Mouse (Mus musculus) bone marrow, adult 2 months (tissue): ENCODE measurements around the gene Vezf1. TPM values are rescaled to one million over a fixed set of nuclear protein-coding genes. Genes with fewer than 3 reads are reported as not detected.
"Not testable (repeated sequence)": the region's sequence is repeated elsewhere in the genome, so short reads cannot be mapped to it uniquely, and the experiment has no call there.

ENCODE experiments used
- H3K27ac ChIP-seq: fragments of 200-500 bp; 2 replicates; pipeline ENCODE4 v1.5.1; 2012; ENCODE audit warnings: low read depth, mild to moderate bottlenecking, control low read depth, inconsistent platforms, low read length; ENCODE audit not compliant: control insufficient read depth, poor library complexity, insufficient read depth
- H3K4me1 ChIP-seq: fragments of 200-500 bp; 2 replicates; pipeline ENCODE4 v1.6.1; 2011; ENCODE audit warnings: low read length; ENCODE audit not compliant: control insufficient read depth, insufficient read depth
- H3K4me3 ChIP-seq: fragments of 200-500 bp; replicated peaks from 2 replicates; pipeline ENCODE3; 2011; ENCODE audit warnings: mild to moderate bottlenecking, low read depth, low read length, control low read depth; ENCODE audit not compliant: control insufficient read depth
- CTCF ChIP-seq: fragments of 200-500 bp; IDR thresholded peaks from 2 replicates; pipeline ENCODE4 v1.5.1; 2011; ENCODE audit warnings: low read length, control low read depth; ENCODE audit not compliant: control insufficient read depth, insufficient read depth
- POLR2A ChIP-seq: fragments of 200-500 bp; IDR thresholded peaks from 2 replicates; pipeline ENCODE4 v1.6.1; 2011; ENCODE audit warnings: low read depth, mild to moderate bottlenecking, control low read depth, low read length, borderline replicate concordance; ENCODE audit not compliant: control insufficient read depth
- WGBS: fragments of 180-500 bp; shearing (Covaris S2); methylation state at CpG from one replicate; pipeline ENCODE4 v1.1.7; 2018; 5-methylcytosine and 5-hydroxymethylcytosine counted together
- polyA plus RNA-seq: library from polyadenylated mRNA; stranded (reverse); fragments of >200 nt; gene quantifications from 2 replicates; pipeline ENCODE4 v1.2.4, GENCODE M21; 2011; ENCODE audit warnings: low replicate concordance; ENCODE audit not compliant: missing spikeins, insufficient read depth, insufficient read length

Gene Vezf1
- polyA plus RNA-seq, 1 experiment, result 16.7 TPM

DNA sequence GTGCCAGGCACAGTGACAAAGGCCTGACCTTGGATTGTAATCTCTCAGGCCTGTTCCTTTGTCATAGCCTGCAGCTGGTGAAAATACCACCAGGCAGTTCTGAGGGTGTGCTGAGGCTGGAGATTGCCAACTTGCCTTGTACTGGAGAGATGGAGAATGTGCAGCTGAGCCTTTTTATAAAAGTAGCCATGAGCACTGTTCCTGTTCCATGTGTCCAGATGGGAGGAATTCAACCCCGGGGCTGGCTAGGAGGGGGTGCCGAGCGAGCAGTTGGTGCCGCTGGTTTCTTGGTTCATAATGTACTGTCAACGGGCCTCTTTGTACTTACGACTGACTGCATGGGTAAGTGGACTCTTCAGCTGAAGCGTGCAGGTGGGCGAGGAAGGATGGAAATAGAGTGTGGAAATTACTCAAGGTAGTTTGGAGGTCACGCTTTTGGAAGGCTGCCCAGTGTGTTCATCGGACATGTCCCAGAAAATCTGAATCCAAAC is 31.3 kb upstream of the Vezf1 start:
- WGBS, result 88% methylated on average over 10 of the region's 10 CpGs
- TF ChIP-seq POLR2A (no peak), CTCF (no peak)
- no peak overlapping the region for H3K4me3 ChIP-seq
- H3K27ac ChIP-seq, result no peak overlapping the region
- no peaks in the 10 kb centered on the region for H3K4me1 ChIP-seq

DNA sequence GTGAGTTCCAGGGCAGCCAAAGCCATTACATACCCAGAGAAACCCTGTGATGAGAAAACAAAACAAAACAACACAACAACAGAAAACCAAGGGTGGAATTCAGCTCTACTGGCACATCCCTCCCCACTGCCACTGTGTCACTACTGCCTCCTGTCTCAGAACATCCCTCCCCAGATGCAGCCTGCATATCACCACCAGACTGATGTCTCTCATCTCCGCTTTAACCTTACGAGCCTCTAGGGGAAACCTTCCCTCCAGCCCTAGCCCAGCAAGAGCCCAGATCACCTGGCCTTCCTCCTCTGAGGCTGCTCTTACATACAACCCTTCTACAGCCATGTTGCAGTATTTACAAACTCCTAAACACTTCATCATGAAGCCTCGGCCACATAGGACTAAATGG is 30.7 kb upstream of the Vezf1 start:
- TF ChIP-seq POLR2A, result no peak
- TF ChIP-seq CTCF, result no peak
- WGBS, result 74% methylated on average over 3 of the region's 3 CpGs

GRCm38 (mm10) chr11:88039066-88039465 is 29.0 kb upstream of the Vezf1 start:
- 89% methylated on average over 1 of the region's 1 CpGs for WGBS
- Histone ChIP-seq H3K4me3 (no peak overlapping the region), H3K27ac (no peak overlapping the region), H3K4me1 (no peaks in the 10 kb centered on the region)
- no peak for TF ChIP-seq CTCF
- no peak for TF ChIP-seq POLR2A

More for the DNA sequence above, 30.7 kb upstream of the Vezf1 start:
- no peak overlapping the region for H3K27ac ChIP-seq
- H3K4me1 ChIP-seq, result no peaks in the 10 kb centered on the region
- no peak overlapping the region for H3K4me3 ChIP-seq

DNA sequence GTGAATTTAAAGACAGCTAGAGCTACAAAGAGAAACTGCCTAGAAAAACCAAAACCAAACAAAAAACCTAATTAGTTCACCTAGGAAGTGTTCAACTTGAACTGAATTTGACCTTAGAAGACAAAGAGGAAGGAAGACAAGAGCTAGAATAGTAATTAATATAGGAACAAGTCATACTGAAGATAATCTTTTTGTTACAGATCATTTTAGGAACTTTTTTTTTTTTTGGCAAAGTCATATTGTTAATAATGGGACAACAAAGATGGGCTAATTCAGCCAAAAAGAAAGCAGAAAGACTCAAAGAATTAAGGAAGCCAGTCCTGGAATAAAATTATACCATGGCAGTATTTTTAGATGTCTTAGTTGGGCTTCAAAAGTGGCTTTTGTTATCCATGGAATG is 23.8 kb upstream of the Vezf1 start:
- Histone ChIP-seq H3K4me1 (peaks cover 2% of the 10 kb centered on the region; the same call in 1 of the 2 replicates), H3K27ac (no peak overlapping the region), H3K4me3 (no peak overlapping the region)
- no peak for TF ChIP-seq CTCF
- TF ChIP-seq POLR2A, result no peak

- H3K27ac ChIP-seq, H3K4me1 ChIP-seq, H3K4me3 ChIP-seq: not testable (repeated sequence)
- WGBS, result 91% methylated on average over 3 of the region's 3 CpGs
These were observed 22.9 kb upstream of the Vezf1 start for GRCm38 (mm10) chr11:88045159-88045558.

- H3K27ac ChIP-seq, result peak overlapping the region; percentile 30
- no peak for TF ChIP-seq CTCF
- TF ChIP-seq POLR2A, result no peak
- H3K4me1 ChIP-seq, result peaks cover 2% of the 10 kb centered on the region; the same call in 1 of the 2 replicates
- 59% methylated on average over 4 of the region's 4 CpGs for WGBS
- H3K4me3 ChIP-seq, result no peak overlapping the region
These were observed 22.2 kb upstream of the Vezf1 start for GRCm38 (mm10) chr11:88045878-88046277.

DNA sequence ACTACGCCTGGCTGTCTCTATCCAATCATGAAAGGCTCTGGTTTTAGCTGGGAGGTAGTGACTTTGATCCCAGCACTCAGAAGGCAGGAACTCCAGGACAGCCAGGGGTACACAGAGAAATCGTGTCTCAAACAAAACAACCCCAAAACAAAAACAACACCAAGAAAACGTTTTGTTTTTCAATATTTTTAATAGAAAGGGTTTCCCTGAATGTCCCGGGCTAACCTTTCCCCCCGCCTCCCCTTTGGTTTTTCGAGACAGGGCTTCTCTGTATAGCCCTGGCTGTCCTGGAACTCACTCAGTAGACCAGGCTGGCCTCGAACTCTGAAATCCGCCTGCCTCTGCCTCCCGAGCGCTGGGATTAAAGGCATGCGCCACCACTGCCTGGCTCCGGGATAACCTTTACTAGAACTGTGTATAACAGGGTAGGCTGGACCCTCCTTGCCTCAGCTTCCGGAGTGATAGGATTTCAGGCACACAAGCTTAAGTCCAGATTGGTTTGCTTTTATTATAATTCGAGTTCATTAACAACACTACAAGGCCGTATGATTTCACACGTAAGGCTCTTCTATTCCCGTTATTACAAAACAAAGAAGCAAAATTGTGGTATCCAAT is 21.6 kb upstream of the Vezf1 start:
- H3K4me3 ChIP-seq, result peak overlapping the region; percentile 61
- no peak for TF ChIP-seq CTCF
- TF ChIP-seq POLR2A, result no peak
- WGBS, result 28% methylated on average over 17 of the region's 17 CpGs
- H3K27ac ChIP-seq, result peak overlapping the region; percentile 30
- peaks cover 2% of the 10 kb centered on the region; the same call in 1 of the 2 replicates for H3K4me1 ChIP-seq

GRCm38 (mm10) chr11:88046944-88047794 is 20.9 kb upstream of the Vezf1 start, which contains the start of gene Srsf1:
Gene Srsf1, plus strand, starts transcription at chr11:88047373.
- WGBS, result under 1% methylated on average over 60 of the region's 60 CpGs
- Histone ChIP-seq H3K27ac (peak within 1 kb of the TSS; percentile 99), H3K4me1 (peaks cover 2% of the 10 kb centered on the region; the same call in 1 of the 2 replicates), H3K4me3 (peak within 1 kb of the TSS; percentile 97)
- TF ChIP-seq POLR2A (peak; percentile 96), CTCF (no peak)
